Mouse (Mus musculus): ENCODE measurements around the gene Hnrnph3. TPM values are rescaled to one million over a fixed set of nuclear protein-coding genes. Genes with fewer than 3 reads are reported as not detected.

Hnrnph3 gene
- total and polyA plus RNA-seq, 3 experiments, result 18.0 to 34.5 (median 33.5) TPM

DNA sequence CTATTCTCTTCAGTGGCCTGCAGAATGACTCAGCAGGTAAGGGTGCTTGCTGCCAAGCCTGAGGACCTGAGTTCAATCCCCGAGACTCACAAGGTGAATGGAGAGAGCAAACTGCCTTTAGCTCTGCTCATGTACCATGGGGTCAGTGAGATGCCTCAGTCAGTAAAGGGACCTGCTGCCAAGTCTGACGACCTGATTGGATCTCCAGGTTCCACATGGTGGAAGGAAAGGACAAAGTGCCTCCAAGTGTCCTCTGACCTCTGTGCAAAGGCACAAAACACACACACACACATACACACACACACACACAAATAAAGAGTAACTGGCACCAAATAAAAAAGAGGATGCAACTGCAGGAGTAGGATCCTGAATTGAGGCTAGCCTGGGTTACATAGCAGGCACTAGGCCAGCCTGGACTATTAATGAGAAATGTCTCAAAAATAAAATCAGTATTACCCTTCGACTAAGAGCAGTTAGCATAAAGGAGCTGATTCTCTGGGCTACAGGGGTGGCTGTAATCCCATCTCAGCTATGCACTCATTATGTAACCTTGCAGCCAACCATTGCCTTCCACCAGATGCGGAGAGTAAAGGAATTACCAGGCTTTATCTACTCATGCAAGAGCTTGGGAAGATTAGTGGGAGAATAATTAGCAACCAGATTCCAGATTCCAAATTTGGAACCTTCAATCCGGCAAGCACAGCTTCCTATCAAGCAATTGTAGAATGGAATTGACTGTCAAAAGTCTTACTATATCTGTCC lies 16.0 kb upstream of the Hnrnph3 start:
- TF ChIP-seq EP300 (IDR thresholded peaks at IDR 0.05; ENCODE audit: insufficient read depth, low read depth, low read length), result no peak
- TF ChIP-seq CTCF (IDR thresholded peaks at IDR 0.05), result no peak
- TF ChIP-seq POLR2A (IDR thresholded peaks at IDR 0.05; ENCODE audit: insufficient read depth, low read depth, low read length), result no peak
- Histone ChIP-seq H3K4me1 (ENCODE audit: control insufficient read depth, insufficient read depth, low read length) (no peaks in the 10 kb centered on the region), H3K79me2 (replicated peaks; ENCODE audit: control insufficient read depth, insufficient read depth, low read length) (no peaks in the 10 kb centered on the region), H3K27ac (no peak overlapping the region), H3K9ac (ENCODE audit: low read depth, low read length) (no peak overlapping the region), H3K36me3 (ENCODE audit: control insufficient read depth, insufficient read depth, low read length) (no peaks in the 10 kb centered on the region), H3K27me3 (ENCODE audit: control insufficient read depth, insufficient read depth, low read length) (no peaks in the 10 kb centered on the region), H3K4me3 (no peak overlapping the region)
- 49% methylated on average over 5 of the region's 5 CpGs for WGBS
- no peak for DNase-seq
- intact Hi-C loops (cut with DNase I), result no loop called here

DNA sequence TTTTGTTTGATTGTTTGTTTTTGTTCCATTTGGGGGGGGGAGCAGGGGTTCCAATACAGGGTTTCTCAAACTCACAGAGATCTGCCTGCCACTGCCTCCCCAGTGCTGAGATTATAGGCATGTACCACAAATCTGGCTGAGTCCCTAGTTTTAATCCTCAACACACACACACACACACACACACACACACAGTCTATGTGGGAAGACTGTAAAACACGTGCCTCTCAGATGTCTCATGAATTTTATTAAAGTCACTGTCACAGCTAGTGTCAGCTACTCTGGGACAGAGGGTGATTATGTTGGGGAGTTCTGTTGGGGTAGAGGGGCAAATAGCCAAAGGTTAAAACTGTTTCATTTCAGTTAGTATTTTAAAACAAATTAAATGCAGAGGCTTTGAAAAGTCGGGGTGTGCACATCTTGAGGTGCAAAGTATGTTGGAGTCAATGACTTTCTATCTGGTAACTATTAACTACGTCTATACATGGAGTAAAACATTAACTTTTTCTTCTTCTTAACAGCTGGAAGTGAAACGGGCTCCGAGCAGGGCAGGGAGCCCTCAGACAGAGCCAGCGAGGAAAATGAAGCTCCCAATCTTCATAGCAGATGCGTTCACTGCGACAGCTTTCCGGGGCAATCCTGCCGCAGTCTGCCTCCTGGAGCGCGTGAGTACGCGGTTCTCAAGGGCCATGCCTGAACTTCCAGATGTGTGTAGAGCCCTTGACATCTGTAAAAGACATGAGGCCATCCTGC lies 14.7 kb upstream of the Hnrnph3 start:
- Histone ChIP-seq H3K27me3 (ENCODE audit: control insufficient read depth, insufficient read depth, low read length) (no peaks in the 10 kb centered on the region), H3K4me1 (ENCODE audit: control insufficient read depth, insufficient read depth, low read length) (no peaks in the 10 kb centered on the region), H3K27ac (no peak overlapping the region), H3K79me2 (replicated peaks; ENCODE audit: control insufficient read depth, insufficient read depth, low read length) (no peaks in the 10 kb centered on the region), H3K36me3 (ENCODE audit: control insufficient read depth, insufficient read depth, low read length) (no peaks in the 10 kb centered on the region), H3K4me3 (no peak overlapping the region), H3K9ac (ENCODE audit: low read depth, low read length) (no peak overlapping the region)
- WGBS, result 82% methylated on average over 14 of the region's 14 CpGs
- no peak for DNase-seq
- intact Hi-C loops (cut with DNase I), result no loop called here
- no peak for TF ChIP-seq POLR2A (IDR thresholded peaks at IDR 0.05; ENCODE audit: insufficient read depth, low read depth, low read length)
- TF ChIP-seq EP300 (IDR thresholded peaks at IDR 0.05; ENCODE audit: insufficient read depth, low read depth, low read length), result no peak
- TF ChIP-seq CTCF (IDR thresholded peaks at IDR 0.05), result no peak

- Histone ChIP-seq H3K27me3 (ENCODE audit: control insufficient read depth, insufficient read depth, low read length) (no peaks in the 10 kb centered on the region), H3K9ac (ENCODE audit: low read depth, low read length) (no peak overlapping the region), H3K27ac (no peak overlapping the region), H3K36me3 (ENCODE audit: control insufficient read depth, insufficient read depth, low read length) (no peaks in the 10 kb centered on the region), H3K4me1 (ENCODE audit: control insufficient read depth, insufficient read depth, low read length) (no peaks in the 10 kb centered on the region), H3K4me3 (no peak overlapping the region), H3K79me2 (replicated peaks; ENCODE audit: control insufficient read depth, insufficient read depth, low read length) (no peaks in the 10 kb centered on the region)
- WGBS, result 75% methylated on average over 3 of the region's 3 CpGs
- TF ChIP-seq POLR2A (IDR thresholded peaks at IDR 0.05; ENCODE audit: insufficient read depth, low read depth, low read length), result no peak
- TF ChIP-seq CTCF (IDR thresholded peaks at IDR 0.05), result no peak
- TF ChIP-seq EP300 (IDR thresholded peaks at IDR 0.05; ENCODE audit: insufficient read depth, low read depth, low read length), result no peak
- DNase-seq, result no peak
- intact Hi-C loops (cut with DNase I), result no loop called here
Measured at GRCm38 (mm10) chr10:63032956-63033355, 8.9 kb upstream of the Hnrnph3 start.

- intact Hi-C loops (cut with DNase I), result no loop called here
- no peak overlapping the region for H3K4me3 ChIP-seq
- no peak for TF ChIP-seq CTCF (IDR thresholded peaks at IDR 0.05)
- TF ChIP-seq POLR2A (IDR thresholded peaks at IDR 0.05; ENCODE audit: insufficient read depth, low read depth, low read length), result no peak
- no peak for TF ChIP-seq EP300 (IDR thresholded peaks at IDR 0.05; ENCODE audit: insufficient read depth, low read depth, low read length)
- WGBS, result 80% methylated on average over 3 of the region's 3 CpGs
- H3K9ac ChIP-seq (ENCODE audit: low read depth, low read length), result no peak overlapping the region
- DNase-seq, result no peak
- H3K27ac ChIP-seq, result no peak overlapping the region
- H3K4me1 ChIP-seq (ENCODE audit: control insufficient read depth, insufficient read depth, low read length), result no peaks in the 10 kb centered on the region
- no peaks in the 10 kb centered on the region for H3K27me3 ChIP-seq (ENCODE audit: control insufficient read depth, insufficient read depth, low read length)
- no peaks in the 10 kb centered on the region for H3K79me2 ChIP-seq (replicated peaks; ENCODE audit: control insufficient read depth, insufficient read depth, low read length)
- no peaks in the 10 kb centered on the region for H3K36me3 ChIP-seq (ENCODE audit: control insufficient read depth, insufficient read depth, low read length)
Measured at GRCm38 (mm10) chr10:63032267-63032666, 8.2 kb upstream of the Hnrnph3 start.

DNA sequence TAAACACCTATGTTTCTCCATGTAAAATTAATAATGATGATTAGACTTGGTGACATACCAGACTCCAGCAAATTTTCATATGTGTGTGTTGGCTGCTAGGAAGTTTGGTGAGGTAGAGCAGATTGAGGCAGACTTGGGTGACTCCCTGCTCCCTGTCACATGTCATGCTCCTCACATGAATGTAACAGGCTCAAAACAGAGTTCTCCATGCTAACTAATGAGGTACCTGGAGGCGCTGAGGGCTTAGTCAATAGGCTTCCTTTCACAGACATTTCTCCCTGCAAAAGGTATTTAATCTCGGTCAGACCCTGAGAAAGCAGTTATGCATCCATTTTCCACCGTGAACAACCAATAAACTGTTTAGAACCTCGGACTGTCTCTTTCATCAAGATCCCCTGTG lies 4.4 kb upstream of the Hnrnph3 start:
- Histone ChIP-seq H3K4me1 (ENCODE audit: control insufficient read depth, insufficient read depth, low read length) (peaks cover 5% of the 10 kb centered on the region), H3K36me3 (ENCODE audit: control insufficient read depth, insufficient read depth, low read length) (peaks cover 3% of the 10 kb centered on the region; the same call in 1 of the 2 replicates), H3K27ac (no peak overlapping the region), H3K9ac (ENCODE audit: low read depth, low read length) (no peak overlapping the region), H3K79me2 (replicated peaks; ENCODE audit: control insufficient read depth, insufficient read depth, low read length) (no peaks in the 10 kb centered on the region), H3K27me3 (ENCODE audit: control insufficient read depth, insufficient read depth, low read length) (no peaks in the 10 kb centered on the region), H3K4me3 (no peak overlapping the region)
- TF ChIP-seq EP300 (IDR thresholded peaks at IDR 0.05; ENCODE audit: insufficient read depth, low read depth, low read length) (no peak), CTCF (IDR thresholded peaks at IDR 0.05) (no peak)
- intact Hi-C loops (cut with DNase I), result loop anchor here (10.0 kb wide), 2 partner anchors 86 to 356 kb away; partner anchors contain the start of genes Dnajc12 and Sirt1
- 91% methylated on average over 4 of the region's 4 CpGs for WGBS
- no peak for DNase-seq

All from heart, adult 2 months (tissue).